Mouse (Mus musculus) stomach, embryonic 14.5 days (tissue): ENCODE data around the gene Gm10553. TPM values are rescaled to one million over a fixed set of nuclear protein-coding genes. Genes with fewer than 3 reads are reported as not detected.
"Not testable (repeated sequence)": the region's sequence is repeated elsewhere in the genome, so short reads cannot be mapped to it uniquely, and the experiment has no call there.

Experiments
- ATAC-seq: fragments of 200-750 bp; cut with Nextera tagmentation; 2 replicates; pipeline ENCODE4 v1.8.0; 2017; ENCODE audit warnings: low read depth, moderate TSS enrichment; ENCODE audit not compliant: insufficient number of reproducible peaks, insufficient read depth, low FRiP score
- H3K27ac ChIP-seq: fragments of 300-500 bp; sonication (generic); 2 replicates; pipeline ENCODE4 v1.5.1; 2014; ENCODE audit warnings: mild to moderate bottlenecking, low read length, moderate library complexity, mixed read lengths
- H3K27me3 ChIP-seq: fragments of 300-500 bp; sonication (generic); 2 replicates; pipeline ENCODE4 v1.6.1; 2014; ENCODE audit warnings: low read length, control low read depth, mixed read lengths; ENCODE audit not compliant: control insufficient read depth, insufficient read depth
- H3K36me3 ChIP-seq: fragments of 300-500 bp; sonication (generic); 2 replicates; pipeline ENCODE4 v1.6.1; 2014; ENCODE audit warnings: mild to moderate bottlenecking, control low read depth, low read length, moderate library complexity, mixed read lengths; ENCODE audit not compliant: control insufficient read depth, insufficient read depth
- H3K4me1 ChIP-seq: fragments of 300-500 bp; sonication (generic); 2 replicates; pipeline ENCODE4 v1.6.1; 2014; ENCODE audit warnings: low read length, control low read depth, mixed read lengths; ENCODE audit not compliant: control insufficient read depth, insufficient read depth
- H3K4me2 ChIP-seq: fragments of 300-500 bp; sonication (generic); replicated peaks from 2 replicates; pipeline ENCODE4 v1.6.1; 2014; ENCODE audit warnings: low read depth, low read length, control low read depth
- H3K4me3 ChIP-seq: fragments of 300-500 bp; sonication (generic); 2 replicates; pipeline ENCODE4 v1.5.1; 2014; ENCODE audit warnings: low read depth, low read length, control low read depth
- H3K9ac ChIP-seq: fragments of 300-500 bp; sonication (generic); replicated peaks from 2 replicates; pipeline ENCODE4 v1.6.1; 2014; ENCODE audit warnings: low read depth, mild to moderate bottlenecking, control low read depth, low read length, moderate library complexity, mixed read lengths
- H3K9me3 ChIP-seq: fragments of 300-500 bp; sonication (generic); 2 replicates; pipeline ENCODE4 v1.6.1; 2016; ENCODE audit warnings: low read depth, low read length, control low read depth; ENCODE audit not compliant: control insufficient read depth
- WGBS: fragments of 180-500 bp; shearing (Covaris S2); extraction: QIAGEN DNeasy Blood & Tissue Kit; methylation state at CpG from one replicate; pipeline ENCODE4 v1.1.7; 2014; 5-methylcytosine and 5-hydroxymethylcytosine counted together
- polyA plus RNA-seq: library from polyadenylated mRNA; unstranded; fragments of >200 nt; fragmentation: Nextera tagmentation; extraction: Ambion mirVana; gene quantifications from 2 replicates; pipeline ENCODE4 v1.2.1, GENCODE M21; 2014

Gm10553 gene
- polyA plus RNA-seq: not detected in 2 replicates

GRCm38 (mm10) chr1:85099864-85100263 is at the start of gene Gm10553:
TSS of gene Gm10553 (plus strand) at chr1:85100164.
- not testable (repeated sequence) for H3K9me3 ChIP-seq, H3K36me3 ChIP-seq, H3K9ac ChIP-seq, H3K27me3 ChIP-seq, H3K4me1 ChIP-seq, H3K4me2 ChIP-seq, H3K27ac ChIP-seq, ATAC-seq, H3K4me3 ChIP-seq
- 69% methylated on average over 1 of the region's 1 CpGs for WGBS

- H3K4me1 ChIP-seq: not testable (repeated sequence)
- WGBS: 66% methylated on average over 3 of the region's 3 CpGs
These were observed 28.3 kb upstream of the Gm10553 start for GRCm38 (mm10) chr1:85071690-85072089.

GRCm38 (mm10) chr1:85073099-85073498 is 26.9 kb upstream of the Gm10553 start:
- H3K27me3 ChIP-seq, ATAC-seq, H3K4me2 ChIP-seq, H3K36me3 ChIP-seq, H3K27ac ChIP-seq, H3K9ac ChIP-seq, H3K9me3 ChIP-seq, H3K4me1 ChIP-seq, H3K4me3 ChIP-seq: not testable (repeated sequence)
- 63% methylated on average over 3 of the region's 3 CpGs for WGBS

More at GRCm38 (mm10) chr1:85071690-85072089, 28.3 kb upstream of the Gm10553 start:
- ATAC-seq, H3K4me2 ChIP-seq, H3K36me3 ChIP-seq, H3K4me3 ChIP-seq, H3K9ac ChIP-seq, H3K27ac ChIP-seq, H3K27me3 ChIP-seq, H3K9me3 ChIP-seq: not testable (repeated sequence)

- H3K4me3 ChIP-seq, H3K27ac ChIP-seq, H3K9ac ChIP-seq, H3K4me1 ChIP-seq, H3K9me3 ChIP-seq, H3K27me3 ChIP-seq, H3K4me2 ChIP-seq, ATAC-seq, H3K36me3 ChIP-seq: not testable (repeated sequence)
- 69% methylated on average over 3 of the region's 3 CpGs for WGBS
These were observed 15.2 kb upstream of the Gm10553 start for GRCm38 (mm10) chr1:85084803-85085202.

- H3K4me3 ChIP-seq, H3K9ac ChIP-seq, H3K4me1 ChIP-seq, H3K27ac ChIP-seq, H3K36me3 ChIP-seq, H3K9me3 ChIP-seq, H3K27me3 ChIP-seq, H3K4me2 ChIP-seq, ATAC-seq: not testable (repeated sequence)
- WGBS: 90% methylated on average over 1 of the region's 1 CpGs
These were observed 13.8 kb upstream of the Gm10553 start for GRCm38 (mm10) chr1:85086211-85086610.

GRCm38 (mm10) chr1:85092169-85092568 is 7.8 kb upstream of the Gm10553 start:
- not testable (repeated sequence) for H3K9ac ChIP-seq, H3K36me3 ChIP-seq, H3K4me2 ChIP-seq, H3K27ac ChIP-seq, H3K4me3 ChIP-seq, ATAC-seq, H3K9me3 ChIP-seq, H3K27me3 ChIP-seq, H3K4me1 ChIP-seq
- WGBS: 40% methylated on average over 1 of the region's 3 CpGs

GRCm38 (mm10) chr1:85093011-85093572 is 6.9 kb upstream of the Gm10553 start:
- not testable (repeated sequence) for H3K27me3 ChIP-seq, H3K9ac ChIP-seq, H3K9me3 ChIP-seq, H3K4me2 ChIP-seq, ATAC-seq, H3K27ac ChIP-seq, H3K36me3 ChIP-seq, H3K4me1 ChIP-seq, H3K4me3 ChIP-seq
- WGBS: 76% methylated on average over 6 of the region's 7 CpGs

- ATAC-seq, H3K4me2 ChIP-seq, H3K4me1 ChIP-seq, H3K4me3 ChIP-seq, H3K9ac ChIP-seq, H3K36me3 ChIP-seq, H3K27ac ChIP-seq, H3K9me3 ChIP-seq, H3K27me3 ChIP-seq: not testable (repeated sequence)
- 79% methylated on average over 5 of the region's 7 CpGs for WGBS
These were observed 883 bp upstream of the Gm10553 start for GRCm38 (mm10) chr1:85099081-85099480.

GRCm38 (mm10) chr1:85101754-85102153 is 1.8 kb downstream of the Gm10553 start:
- H3K27me3 ChIP-seq, H3K4me3 ChIP-seq, H3K4me2 ChIP-seq, H3K36me3 ChIP-seq, H3K27ac ChIP-seq, H3K4me1 ChIP-seq, H3K9ac ChIP-seq, ATAC-seq, H3K9me3 ChIP-seq: not testable (repeated sequence)
- 86% methylated on average over 4 of the region's 4 CpGs for WGBS
